Mouse (Mus musculus): ENCODE results near the gene Gabbr2.

DNA sequence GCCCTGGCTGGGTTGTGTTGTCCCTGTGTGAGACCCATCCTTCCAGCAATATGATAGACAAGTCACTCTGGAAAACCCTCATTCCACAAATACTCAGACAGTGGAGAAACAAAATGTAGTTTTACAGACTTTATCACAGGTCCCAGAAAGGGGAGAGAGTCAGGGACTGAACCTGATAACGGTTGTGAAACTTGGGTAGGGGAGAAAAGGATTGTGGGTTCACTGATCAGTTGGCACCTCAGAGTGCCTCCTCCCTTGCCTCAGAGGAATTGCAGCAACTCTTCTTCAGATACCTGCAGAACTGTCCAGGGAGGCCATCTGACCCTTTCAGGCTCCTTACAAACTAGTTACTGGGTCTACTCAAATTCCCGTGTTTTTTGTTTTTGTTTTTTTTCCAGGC, 359.2 kb downstream of the Gabbr2 start:
- TF ChIP-seq POLR2A (IDR thresholded peaks at IDR 0.05; ENCODE audit: low read depth, low read length) (no peak), CTCF (conservative IDR thresholded peaks at IDR 0.05 in 1 of 2, IDR thresholded peaks at IDR 0.05 in 1 of 2; ENCODE audit: low read depth in 2 of 2, low read length in 2 of 2) (no peak), IRF4 (IDR thresholded peaks at IDR 0.05; ENCODE audit: low read depth, low read length) (no peak), EP300 (IDR thresholded peaks at IDR 0.05; ENCODE audit: low read length) (no peak), USF2 (conservative IDR thresholded peaks at IDR 0.05; ENCODE audit: low read depth, low read length) (no peak), NELFE (IDR thresholded peaks at IDR 0.05; ENCODE audit: low read depth, low read length) (no peak), SMC3 (IDR thresholded peaks at IDR 0.05; ENCODE audit: low read depth, low read length) (no peak), ZNF384 (IDR thresholded peaks at IDR 0.05; ENCODE audit: low read depth, low read length) (no peak), MAFK (IDR thresholded peaks at IDR 0.05; ENCODE audit: insufficient replicate concordance, low read length) (no peak), NRF1 (IDR thresholded peaks at IDR 0.05; ENCODE audit: low read depth, low read length) (no peak), TBP (conservative IDR thresholded peaks at IDR 0.05; ENCODE audit: low read depth, low read length) (no peak), ELF1 (IDR thresholded peaks at IDR 0.05; ENCODE audit: low read depth, low read length) (no peak), CHD1 (IDR thresholded peaks at IDR 0.05; ENCODE audit: low read depth, low read length) (no peak)
